Mouse (Mus musculus) MEL (cell line): ENCODE data around the gene Fndc9. TPM values are rescaled to one million over a fixed set of nuclear protein-coding genes. Genes with fewer than 3 reads are reported as not detected.

Experiments used
- DNase-seq: peaks from one replicate; pipeline ENCODE4 v3.0.0; 2011; ENCODE audit warnings: low read depth, low spot score
- H3K27ac ChIP-seq: 2 replicates; pipeline ENCODE4 v1.5.1; 2012; ENCODE audit warnings: low read depth, mild to moderate bottlenecking, control low read depth, low read length, moderate library complexity; ENCODE audit not compliant: control insufficient read depth
- H3K27me3 ChIP-seq, 2 experiments: fragments of 150-350 bp in 1 of 2; sonication (generic) in 1 of 2; 2 replicates each; pipeline ENCODE4 v1.6.1; 2012; ENCODE audit warnings: low read length in 2 of 2, mild to moderate bottlenecking in 2 of 2, improper control_type of control experiment in 1 of 2, moderate library complexity in 1 of 2; ENCODE audit not compliant: insufficient read depth in 2 of 2, control insufficient read depth in 1 of 2
- H3K36me3 ChIP-seq, 2 experiments: 2 replicates each; pipeline ENCODE4 v1.6.1; 2012 to 2014; ENCODE audit warnings: low read length in 2 of 2, improper control_type of control experiment in 1 of 2, inconsistent platforms in 1 of 2, mild to moderate bottlenecking in 1 of 2; ENCODE audit not compliant: insufficient read depth in 2 of 2, control insufficient read depth in 1 of 2
- H3K4me1 ChIP-seq, 2 experiments: fragments of 150-350 bp in 1 of 2; sonication (generic) in 1 of 2; 2 replicates each; pipeline ENCODE4 v1.6.1; 2012; ENCODE audit warnings: low read length in 2 of 2, improper control_type of control experiment in 1 of 2, mild to moderate bottlenecking in 1 of 2; ENCODE audit not compliant: insufficient read depth in 2 of 2, control insufficient read depth in 1 of 2
- H3K4me3 ChIP-seq, 2 experiments: fragments of 150-350 bp in 1 of 2; sonication (generic) in 1 of 2; 2 replicates each; pipeline ENCODE4 v1.5.1; 2012; ENCODE audit warnings: low read depth in 2 of 2, low read length in 2 of 2, mild to moderate bottlenecking in 2 of 2, moderate library complexity in 2 of 2, control low read depth in 1 of 2, improper control_type of control experiment in 1 of 2; ENCODE audit not compliant: control insufficient read depth in 1 of 2, insufficient read depth in 1 of 2
- H3K79me2 ChIP-seq: 2 replicates; pipeline ENCODE4 v1.6.1; 2012; ENCODE audit warnings: mild to moderate bottlenecking, low read length, moderate library complexity; ENCODE audit not compliant: control insufficient read depth, poor library complexity, insufficient read depth
- H3K9ac ChIP-seq: 2 replicates; pipeline ENCODE4 v1.6.1; 2012; ENCODE audit warnings: low read depth, mild to moderate bottlenecking, control low read depth, low read length, moderate library complexity; ENCODE audit not compliant: control insufficient read depth, poor library complexity, severe bottlenecking
- H3K9me3 ChIP-seq: fragments of 150-350 bp; sonication (generic); replicated peaks from 2 replicates; pipeline ENCODE4 v1.6.1; 2012; ENCODE audit warnings: mild to moderate bottlenecking, low read length, improper control_type of control experiment, moderate library complexity; ENCODE audit not compliant: insufficient read depth
- BHLHE40 ChIP-seq: IDR thresholded peaks from 2 replicates; pipeline ENCODE4 v1.6.1; 2012; ENCODE audit warnings: low read depth, mild to moderate bottlenecking, inconsistent platforms, low read length, improper control_type of control experiment, borderline replicate concordance
- CHD2 ChIP-seq: IDR thresholded peaks from 2 replicates; pipeline ENCODE4 v1.6.1; 2011; ENCODE audit warnings: low read length, improper control_type of control experiment
- CTCF ChIP-seq, 3 experiments: IDR thresholded peaks in 2 of 3; conservative IDR thresholded peaks in 1 of 3; 2 replicates each; pipeline ENCODE4 v1.5.1; 2011 to 2012; ENCODE audit warnings: low read length in 3 of 3, low read depth in 2 of 3, mild to moderate bottlenecking in 2 of 3, improper control_type of control experiment in 1 of 3, inconsistent platforms in 1 of 3, mixed read lengths in 1 of 3, moderate library complexity in 1 of 3; ENCODE audit not compliant: control insufficient read depth in 1 of 3, insufficient read depth in 1 of 3, poor library complexity in 1 of 3, severe bottlenecking in 1 of 3
- ELF1 ChIP-seq: IDR thresholded peaks from 2 replicates; pipeline ENCODE4 v1.6.1; 2014; ENCODE audit warnings: low read depth, mild to moderate bottlenecking, inconsistent platforms, low read length, improper control_type of control experiment, moderate library complexity
- EP300 ChIP-seq, 2 experiments: IDR thresholded peaks; 2 replicates each; pipeline ENCODE4 v1.6.1; 2011; ENCODE audit warnings: improper control_type of control experiment in 2 of 2, low read length in 2 of 2, low read depth in 1 of 2, mild to moderate bottlenecking in 1 of 2
- GABPA ChIP-seq: IDR thresholded peaks from 2 replicates; pipeline ENCODE4 v1.6.1; 2012; ENCODE audit warnings: low read depth, mild to moderate bottlenecking, inconsistent platforms, low read length, improper control_type of control experiment, moderate library complexity
- HCFC1 ChIP-seq: IDR thresholded peaks from 2 replicates; pipeline ENCODE4 v1.6.1; 2012; ENCODE audit warnings: low read depth, mild to moderate bottlenecking, inconsistent platforms, low read length, improper control_type of control experiment, moderate library complexity
- POLR2A ChIP-seq, 2 experiments: IDR thresholded peaks; 2 replicates each; pipeline ENCODE4 v1.6.1; 2011 to 2012; ENCODE audit warnings: low read length in 2 of 2, mild to moderate bottlenecking in 2 of 2, control low read depth in 1 of 2, improper control_type of control experiment in 1 of 2, low read depth in 1 of 2, moderate library complexity in 1 of 2; ENCODE audit not compliant: control insufficient read depth in 1 of 2, insufficient read depth in 1 of 2, poor library complexity in 1 of 2
- POLR2AphosphoS5 ChIP-seq: IDR thresholded peaks from 2 replicates; pipeline ENCODE4 v1.6.1; 2012; ENCODE audit warnings: low read depth, borderline replicate concordance, mild to moderate bottlenecking, inconsistent platforms, low read length, moderate library complexity, mixed read lengths
- RAD21 ChIP-seq: IDR thresholded peaks from 2 replicates; pipeline ENCODE4 v1.6.1; 2011; ENCODE audit warnings: mild to moderate bottlenecking, low read depth, low read length, improper control_type of control experiment
- RCOR1 ChIP-seq: IDR thresholded peaks from 2 replicates; pipeline ENCODE4 v1.6.1; 2012; ENCODE audit warnings: low read depth, mild to moderate bottlenecking, inconsistent platforms, low read length, improper control_type of control experiment
- SMC3 ChIP-seq: IDR thresholded peaks from 2 replicates; pipeline ENCODE4 v1.6.1; 2011; ENCODE audit warnings: low read depth, low read length, improper control_type of control experiment
- TAL1 ChIP-seq: IDR thresholded peaks from 2 replicates; pipeline ENCODE4 v1.6.1; 2012; ENCODE audit warnings: mild to moderate bottlenecking, inconsistent platforms, low read length, moderate library complexity, mixed read lengths
- TBP ChIP-seq: IDR thresholded peaks from 2 replicates; pipeline ENCODE4 v1.8.0; 2011; ENCODE audit warnings: low read depth, low read length, improper control_type of control experiment
- ZC3H11A ChIP-seq: IDR thresholded peaks from 2 replicates; pipeline ENCODE4 v1.6.1; 2012; ENCODE audit warnings: low read depth, mild to moderate bottlenecking, inconsistent platforms, low read length, improper control_type of control experiment
- ZKSCAN1 ChIP-seq: IDR thresholded peaks from 2 replicates; pipeline ENCODE4 v1.6.1; 2012; ENCODE audit warnings: low read depth, mild to moderate bottlenecking, inconsistent platforms, low read length, improper control_type of control experiment, moderate library complexity
- ZMIZ1 ChIP-seq: IDR thresholded peaks from 2 replicates; pipeline ENCODE4 v1.6.1; 2012; ENCODE audit warnings: low read depth, mild to moderate bottlenecking, inconsistent platforms, low read length, improper control_type of control experiment, moderate library complexity
- ZNF384 ChIP-seq: IDR thresholded peaks from 2 replicates; pipeline ENCODE4 v1.6.1; 2012; ENCODE audit warnings: low read depth, mild to moderate bottlenecking, inconsistent platforms, low read length, improper control_type of control experiment
- polyA plus RNA-seq, 2 experiments: library from polyadenylated mRNA; stranded (reverse) in 1 of 2; unstranded in 1 of 2; fragments of >175 nt in 1 of 2; fragments of >200 nt in 1 of 2; gene quantifications; 2 replicates each; pipeline versions ENCODE4 v1.2.1 to v1.2.4; 2012; ENCODE audit warnings: low replicate concordance in 2 of 2, low read depth in 1 of 2; ENCODE audit not compliant: insufficient read length in 2 of 2, insufficient read depth in 1 of 2, missing spikeins in 1 of 2
- total RNA-seq: library from RNA; depleted of rRNA; stranded (reverse); fragments of 300-350 nt; gene quantifications from 2 replicates; pipeline ENCODE4 v1.2.3, GENCODE M21; 2012

Gene Fndc9
- total and polyA plus RNA-seq, 3 experiments: 0.08 to 0.35 TPM; not detected in 1

DNA sequence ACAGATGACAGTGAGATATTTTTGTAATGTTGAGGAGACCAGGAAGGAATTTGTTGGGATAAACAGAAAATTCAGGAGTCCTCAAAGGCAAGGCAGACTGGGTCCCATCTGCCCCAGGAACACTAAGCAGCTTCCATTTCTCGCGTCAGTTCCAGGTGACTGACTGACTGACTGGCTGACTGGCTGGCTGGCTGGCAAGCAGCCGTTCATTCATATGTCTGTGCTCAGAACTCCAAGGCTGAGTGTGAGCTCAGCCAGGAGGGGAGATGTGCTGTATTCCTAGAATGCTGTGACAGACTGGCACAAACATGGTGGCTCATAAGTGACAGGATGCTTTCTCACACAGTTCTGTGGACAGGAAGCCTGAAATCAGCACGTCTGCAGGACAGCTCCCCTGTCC is 1.4 kb upstream of the Fndc9 start:
- no peak overlapping the region for H3K27ac ChIP-seq
- no peak overlapping the region for H3K9ac ChIP-seq
- DNase-seq: no peak
- H3K36me3 ChIP-seq: no peaks in the 10 kb centered on the region; a peak in 1 of 4 replicates
- no peak overlapping the region for H3K4me3 ChIP-seq
- H3K79me2 ChIP-seq: no peaks in the 10 kb centered on the region
- H3K4me1 ChIP-seq: no peaks in the 10 kb centered on the region
- no peaks in the 10 kb centered on the region for H3K27me3 ChIP-seq
- TF ChIP-seq GABPA: no peak
- TF ChIP-seq RCOR1: no peak
- no peak for TF ChIP-seq ELF1
- no peak for TF ChIP-seq HCFC1
- TF ChIP-seq, all 39 proteins: peak for 0
- no peaks in the 10 kb centered on the region for H3K9me3 ChIP-seq

DNA sequence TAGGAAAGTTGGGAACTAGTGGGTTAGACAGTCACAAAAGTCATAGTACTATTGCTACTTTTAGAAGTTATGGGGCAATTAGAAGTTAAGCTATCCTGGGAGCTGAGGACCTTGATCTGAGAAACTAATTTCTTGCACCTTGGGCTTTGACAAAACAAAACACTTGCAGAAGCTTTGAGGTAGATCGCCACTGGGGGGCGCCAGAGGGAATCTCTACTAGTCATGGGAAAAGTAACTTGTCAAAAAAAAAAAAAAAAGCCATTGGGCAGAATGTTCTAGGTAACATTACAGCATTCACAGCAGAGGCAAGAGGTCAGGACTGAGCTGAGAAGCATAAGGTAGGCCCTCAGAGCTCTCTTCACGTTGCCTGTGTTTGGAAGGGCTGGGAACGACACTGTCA is 1.6 kb downstream of the Fndc9 start:
- no peak overlapping the region for H3K9ac ChIP-seq
- TF ChIP-seq ZNF384: peak; percentile 98
- TF ChIP-seq TBP: no peak
- no peak for TF ChIP-seq GABPA
- TF ChIP-seq ZC3H11A: 0 out of 2 replicates have a peak, but pooled peaks have one; percentile 32
- TF ChIP-seq HCFC1: no peak
- no peak for TF ChIP-seq POLR2AphosphoS5
- TF ChIP-seq TAL1: no peak
- TF ChIP-seq CTCF (IDR thresholded peaks at IDR 0.05 in 2 of 3, conservative IDR thresholded peaks at IDR 0.05 in 1 of 3; ENCODE audit: control insufficient read depth in 1 of 3, insufficient read depth in 1 of 3, low read depth in 2 of 3, low read length in 3 of 3, poor library complexity in 1 of 3, severe bottlenecking in 1 of 3): peak; percentile 56 to 84 (median 81)
- no peak; the same call in 1 of the 2 replicates for TF ChIP-seq ZKSCAN1
- peak; percentile 54 for TF ChIP-seq RAD21
- TF ChIP-seq SMC3: peak; percentile 73
- no peak for TF ChIP-seq EP300 (IDR thresholded peaks at IDR 0.05; ENCODE audit: low read depth in 1 of 2, low read length in 2 of 2)
- no peak for TF ChIP-seq ZMIZ1
- TF ChIP-seq ELF1: no peak
- no peak for TF ChIP-seq POLR2A (IDR thresholded peaks at IDR 0.05; ENCODE audit: control insufficient read depth in 1 of 2, insufficient read depth in 1 of 2, low read depth in 1 of 2, low read length in 2 of 2, poor library complexity in 1 of 2)
- TF ChIP-seq BHLHE40: no peak
- no peak for TF ChIP-seq CHD2
- TF ChIP-seq, all 39 proteins: peak for 5
- DNase-seq: peak; percentile 89
- Histone ChIP-seq H3K79me2 (no peaks in the 10 kb centered on the region), H3K27me3 (no peaks in the 10 kb centered on the region), H3K4me3 (no peak overlapping the region), H3K4me1 (peaks cover 15 to 19% of the 10 kb centered on the region in 2 experiments), H3K9me3 (no peaks in the 10 kb centered on the region), H3K27ac (no peak overlapping the region), H3K36me3 (peaks cover 2 to 18% of the 10 kb centered on the region in 2 experiments; a peak in 3 of 4 replicates)
